Mouse (Mus musculus): ENCODE measurements at regions not wholly inside any gene's neighbourhood (a gene's known extent, or its start where the extent isn't known, plus 50 kb on each side); places are given as distances from the start of the nearest gene placed in this dataset.

DNA sequence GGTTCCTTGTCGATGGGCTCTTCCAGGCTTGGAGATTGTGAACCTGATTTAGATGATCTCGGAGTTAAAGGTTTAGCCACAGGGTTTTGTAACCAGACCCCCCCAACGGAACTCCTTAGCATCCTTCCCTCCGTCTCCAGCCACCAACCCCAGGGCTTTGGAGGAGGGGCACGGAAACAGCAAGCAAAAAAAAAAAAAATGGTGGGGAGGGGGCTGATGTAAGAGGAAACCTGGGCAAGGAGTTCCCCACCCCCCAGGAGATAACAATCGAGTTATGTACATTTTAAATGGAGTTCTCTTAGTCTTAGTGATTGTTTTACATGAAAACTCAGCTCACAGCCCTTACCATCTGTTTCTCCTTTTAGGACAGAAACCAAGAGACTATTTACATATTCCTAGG, 101.3 kb downstream of the Gm525 start:
- Histone ChIP-seq H3K4me1 (ENCODE audit: control insufficient read depth in 2 of 2, insufficient read depth in 2 of 2, low read length in 2 of 2, poor library complexity in 1 of 2) (peaks cover 4 to 6% of the 10 kb centered on the region in 2 experiments; a peak in 1 of 4 replicates), H3K27ac (ENCODE audit: insufficient read depth, low read depth, low read length, poor library complexity, severe bottlenecking) (no peak overlapping the region), H3K9ac (ENCODE audit: insufficient read depth, low read depth, low read length, poor library complexity, severe bottlenecking) (no peak overlapping the region), H3K4me3 (ENCODE audit: insufficient read depth in 1 of 2, low read depth in 1 of 2, low read length in 2 of 2, poor library complexity in 1 of 2, severe bottlenecking in 1 of 2) (no peak overlapping the region), H3K36me3 (ENCODE audit: control insufficient read depth, insufficient read depth, low read length, poor library complexity, severe bottlenecking) (no peaks in the 10 kb centered on the region), H3K9me3 (ENCODE audit: control insufficient read depth, insufficient read depth, low read depth, low read length) (no peaks in the 10 kb centered on the region)
- no peak for DNase-seq (ENCODE audit: low read depth, low spot score)
- in situ Hi-C loops (cut with MboI; ENCODE audit: low sequenced_read_pairs in 2 of 2, unreplicated experiment in 2 of 2) = no loop called here
- TF ChIP-seq HCFC1 (IDR thresholded peaks at IDR 0.05; ENCODE audit: borderline replicate concordance, insufficient read depth, low read length) = no peak
- TF ChIP-seq ZNF384 (IDR thresholded peaks at IDR 0.05; ENCODE audit: low read depth, low read length) = peak; percentile 83

DNA sequence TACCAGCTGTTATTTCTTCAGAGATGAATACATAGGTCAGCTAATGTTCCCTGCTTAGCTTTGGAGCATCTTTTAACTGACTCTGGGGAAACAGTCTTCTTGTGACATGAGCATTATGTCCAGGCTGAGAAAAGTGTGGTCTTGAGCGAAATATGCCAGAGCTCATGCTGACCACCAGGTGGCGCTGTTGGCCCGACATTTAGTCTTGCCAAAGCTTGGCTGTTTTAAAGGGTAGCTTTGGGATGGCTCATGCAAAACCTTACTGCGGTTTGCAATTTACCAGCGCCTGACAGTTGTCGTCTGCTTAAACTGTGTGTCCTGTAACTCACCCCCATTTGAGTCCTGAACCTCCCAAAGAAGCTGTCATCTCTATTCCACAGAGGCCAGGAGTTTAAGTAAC, 91.6 kb downstream of the Gm525 start:
- no peak overlapping the region for H3K4me3 ChIP-seq (ENCODE audit: insufficient read depth in 1 of 2, low read depth in 1 of 2, low read length in 2 of 2, poor library complexity in 1 of 2, severe bottlenecking in 1 of 2)
- peak; percentile 77 for DNase-seq (ENCODE audit: low read depth, low spot score)
- H3K27ac ChIP-seq (ENCODE audit: insufficient read depth, low read depth, low read length, poor library complexity, severe bottlenecking) = no peak overlapping the region
- H3K36me3 ChIP-seq (ENCODE audit: control insufficient read depth, insufficient read depth, low read length, poor library complexity, severe bottlenecking) = no peaks in the 10 kb centered on the region
- TF ChIP-seq MAFK (IDR thresholded peaks at IDR 0.05; ENCODE audit: insufficient read depth, low read depth, low read length) (no peak), ZNF384 (IDR thresholded peaks at IDR 0.05; ENCODE audit: low read depth, low read length) (no peak), ZC3H11A (IDR thresholded peaks at IDR 0.05; ENCODE audit: borderline replicate concordance, low read depth, low read length) (peak; percentile 97), HCFC1 (IDR thresholded peaks at IDR 0.05; ENCODE audit: borderline replicate concordance, insufficient read depth, low read length) (no peak), CHD2 (IDR thresholded peaks at IDR 0.05; ENCODE audit: low read depth, low read length) (no peak)
- no peaks in the 10 kb centered on the region for H3K9me3 ChIP-seq (ENCODE audit: control insufficient read depth, insufficient read depth, low read depth, low read length)
- no peaks in the 10 kb centered on the region for H3K4me1 ChIP-seq (ENCODE audit: control insufficient read depth in 2 of 2, insufficient read depth in 2 of 2, low read length in 2 of 2, poor library complexity in 1 of 2)
- H3K9ac ChIP-seq (ENCODE audit: insufficient read depth, low read depth, low read length, poor library complexity, severe bottlenecking) = no peak overlapping the region
- in situ Hi-C loops (cut with MboI; ENCODE audit: low sequenced_read_pairs in 2 of 2, unreplicated experiment in 2 of 2) = loop anchor here (10.0 kb wide), 1 partner anchor 140 kb away; the partner anchor contains the start of gene Nog (in 2 of the 2)

DNA sequence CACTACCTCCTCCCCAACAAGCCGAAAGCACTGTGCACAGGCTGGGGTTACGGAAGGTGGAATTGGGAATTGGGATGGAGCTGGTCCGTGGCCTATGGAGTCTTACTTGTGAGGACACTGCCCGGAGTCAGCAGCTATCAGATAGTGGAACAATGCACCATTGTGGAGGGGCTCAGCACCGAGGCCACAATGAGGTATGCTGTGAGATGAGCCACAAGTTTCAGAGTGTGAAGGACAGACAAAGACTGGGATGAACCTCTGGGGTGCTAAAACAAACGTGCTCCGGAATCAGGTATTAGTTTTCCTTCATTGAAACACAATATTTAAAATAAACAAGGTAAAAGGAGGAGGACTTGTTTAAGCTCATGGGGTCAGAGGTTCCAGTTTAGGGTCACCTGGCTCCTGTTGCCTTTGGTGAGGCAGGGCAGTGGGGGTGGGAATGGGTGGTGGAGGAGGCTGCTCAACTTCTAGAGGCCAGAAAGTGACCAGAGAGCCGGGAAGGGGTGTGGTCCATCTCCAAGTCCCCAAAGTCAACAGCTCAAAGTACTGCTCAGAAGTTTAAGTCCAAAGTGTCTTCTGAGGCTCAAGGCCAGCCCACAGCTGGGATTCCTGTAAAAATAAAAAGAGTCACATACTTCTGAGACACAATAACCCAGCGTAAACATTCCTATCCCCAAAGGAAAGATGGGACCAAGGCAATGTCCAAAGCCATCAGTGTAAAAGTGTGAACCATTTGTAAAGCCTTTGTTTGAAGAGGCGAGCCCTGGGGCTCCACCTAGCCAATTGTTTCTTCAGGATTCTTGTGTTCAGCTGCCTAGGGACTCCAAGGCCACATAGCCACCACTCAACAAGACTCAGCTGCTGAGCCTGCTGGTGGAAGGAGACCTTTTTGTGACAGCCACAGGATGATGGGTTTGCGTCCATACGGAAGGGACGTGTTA, 80.1 kb downstream of the Gm525 start:
- H3K27ac ChIP-seq (ENCODE audit: insufficient read depth, low read depth, low read length, poor library complexity, severe bottlenecking) = no peak overlapping the region
- peak; percentile 29 for DNase-seq (ENCODE audit: low read depth, low spot score)
- no peak overlapping the region for H3K4me3 ChIP-seq (ENCODE audit: insufficient read depth in 1 of 2, low read depth in 1 of 2, low read length in 2 of 2, poor library complexity in 1 of 2, severe bottlenecking in 1 of 2)
- no peaks in the 10 kb centered on the region for H3K36me3 ChIP-seq (ENCODE audit: control insufficient read depth, insufficient read depth, low read length, poor library complexity, severe bottlenecking)
- H3K9ac ChIP-seq (ENCODE audit: insufficient read depth, low read depth, low read length, poor library complexity, severe bottlenecking) = no peak overlapping the region
- no peak for TF ChIP-seq ZC3H11A (IDR thresholded peaks at IDR 0.05; ENCODE audit: borderline replicate concordance, low read depth, low read length)
- TF ChIP-seq ZNF384 (IDR thresholded peaks at IDR 0.05; ENCODE audit: low read depth, low read length) = no peak
- no peak for TF ChIP-seq HCFC1 (IDR thresholded peaks at IDR 0.05; ENCODE audit: borderline replicate concordance, insufficient read depth, low read length)
- no peak for TF ChIP-seq CHD2 (IDR thresholded peaks at IDR 0.05; ENCODE audit: low read depth, low read length)
- TF ChIP-seq MAFK (IDR thresholded peaks at IDR 0.05; ENCODE audit: insufficient read depth, low read depth, low read length) = no peak
- no peaks in the 10 kb centered on the region for H3K9me3 ChIP-seq (ENCODE audit: control insufficient read depth, insufficient read depth, low read depth, low read length)
- in situ Hi-C loops (cut with MboI; ENCODE audit: low sequenced_read_pairs in 2 of 2, unreplicated experiment in 2 of 2) = no loop called here
- H3K4me1 ChIP-seq (ENCODE audit: control insufficient read depth in 2 of 2, insufficient read depth in 2 of 2, low read length in 2 of 2, poor library complexity in 1 of 2) = 0 out of 4 replicates have a peak, but pooled peaks cover 0 to 2% of the 10 kb centered on the region in 2 experiments

DNA sequence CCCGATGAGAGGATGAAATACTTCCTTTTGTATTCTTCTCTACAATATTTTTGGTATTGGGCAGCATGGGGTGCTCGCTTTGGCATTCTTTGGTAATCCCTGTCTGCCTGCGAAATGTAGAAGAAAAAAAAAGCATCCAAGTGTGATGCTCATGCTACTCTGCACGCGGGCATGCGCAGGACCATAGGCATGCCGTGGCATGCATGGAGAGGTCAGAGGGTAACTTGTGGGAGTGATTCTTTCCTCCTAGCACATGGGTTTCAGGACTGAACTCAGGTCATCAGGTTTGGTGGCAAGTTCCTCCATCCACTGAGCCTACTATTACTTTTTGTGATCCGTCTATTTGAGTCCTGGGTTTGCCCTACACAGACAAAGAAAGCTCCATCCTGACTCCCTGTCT, 74.3 kb downstream of the Gm525 start:
- in situ Hi-C loops (cut with MboI; ENCODE audit: low sequenced_read_pairs in 2 of 2, unreplicated experiment in 2 of 2) = no loop called here
- H3K4me1 ChIP-seq (ENCODE audit: control insufficient read depth in 2 of 2, insufficient read depth in 2 of 2, low read length in 2 of 2, poor library complexity in 1 of 2) = peaks cover 0 to 1% of the 10 kb centered on the region in 2 experiments; a peak in 1 of 4 replicates
- no peaks in the 10 kb centered on the region for H3K9me3 ChIP-seq (ENCODE audit: control insufficient read depth, insufficient read depth, low read depth, low read length)
- no peak overlapping the region for H3K4me3 ChIP-seq (ENCODE audit: insufficient read depth in 1 of 2, low read depth in 1 of 2, low read length in 2 of 2, poor library complexity in 1 of 2, severe bottlenecking in 1 of 2)
- no peak overlapping the region for H3K9ac ChIP-seq (ENCODE audit: insufficient read depth, low read depth, low read length, poor library complexity, severe bottlenecking)
- no peak for DNase-seq (ENCODE audit: low read depth, low spot score)
- no peaks in the 10 kb centered on the region for H3K36me3 ChIP-seq (ENCODE audit: control insufficient read depth, insufficient read depth, low read length, poor library complexity, severe bottlenecking)
- TF ChIP-seq ZC3H11A (IDR thresholded peaks at IDR 0.05; ENCODE audit: borderline replicate concordance, low read depth, low read length) (no peak), CHD2 (IDR thresholded peaks at IDR 0.05; ENCODE audit: low read depth, low read length) (no peak), ZNF384 (IDR thresholded peaks at IDR 0.05; ENCODE audit: low read depth, low read length) (no peak), MAFK (IDR thresholded peaks at IDR 0.05; ENCODE audit: insufficient read depth, low read depth, low read length) (no peak), HCFC1 (IDR thresholded peaks at IDR 0.05; ENCODE audit: borderline replicate concordance, insufficient read depth, low read length) (no peak)
- H3K27ac ChIP-seq (ENCODE audit: insufficient read depth, low read depth, low read length, poor library complexity, severe bottlenecking) = no peak overlapping the region
